Mouse (Mus musculus) hindbrain, embryonic 16.5 days (tissue): ENCODE measurements around the gene Tsfm. TPM values are rescaled to one million over a fixed set of nuclear protein-coding genes. Genes with fewer than 3 reads are reported as not detected.

Experiments
- ATAC-seq: fragments of 200-750 bp; cut with Nextera tagmentation; 2 replicates; pipeline ENCODE4 v1.8.0; 2017; ENCODE audit warnings: moderate TSS enrichment, moderate library complexity
- H3K27ac ChIP-seq: fragments of 300-500 bp; sonication (generic); 2 replicates; pipeline ENCODE4 v1.5.1; 2014; ENCODE audit warnings: low read depth, mild to moderate bottlenecking, control low read depth, low read length, moderate library complexity
- H3K27me3 ChIP-seq: fragments of 300-500 bp; sonication (generic); replicated peaks from 2 replicates; pipeline ENCODE4 v1.6.1; 2014; ENCODE audit warnings: low read length; ENCODE audit not compliant: control insufficient read depth, insufficient read depth
- H3K36me3 ChIP-seq: fragments of 300-500 bp; sonication (generic); 2 replicates; pipeline ENCODE4 v1.6.1; 2014; ENCODE audit warnings: mild to moderate bottlenecking, low read length, moderate library complexity, mixed read lengths; ENCODE audit not compliant: control insufficient read depth, insufficient read depth
- H3K4me1 ChIP-seq: fragments of 300-500 bp; sonication (generic); 2 replicates; pipeline ENCODE4 v1.6.1; 2014; ENCODE audit warnings: low read depth, low read length; ENCODE audit not compliant: control insufficient read depth, insufficient read depth
- H3K4me2 ChIP-seq: fragments of 300-500 bp; sonication (generic); 2 replicates; pipeline ENCODE4 v1.6.1; 2014; ENCODE audit warnings: mild to moderate bottlenecking, low read length, control low read depth, moderate library complexity
- H3K4me3 ChIP-seq: fragments of 300-500 bp; sonication (generic); 2 replicates; pipeline ENCODE4 v1.5.1; 2014; ENCODE audit warnings: mild to moderate bottlenecking, low read length, control low read depth, moderate library complexity
- H3K9ac ChIP-seq: fragments of 300-500 bp; sonication (generic); 2 replicates; pipeline ENCODE4 v1.6.1; 2014; ENCODE audit warnings: low read depth, mild to moderate bottlenecking, control low read depth, low read length, moderate library complexity
- H3K9me3 ChIP-seq: fragments of 300-500 bp; sonication (generic); 2 replicates; pipeline ENCODE4 v1.6.1; 2014; ENCODE audit warnings: mild to moderate bottlenecking, low read length, moderate library complexity; ENCODE audit not compliant: control insufficient read depth
- WGBS: fragments of 180-500 bp; shearing (Covaris S2); extraction: QIAGEN DNeasy Blood & Tissue Kit; methylation state at CpG from one replicate; pipeline ENCODE4 v1.1.7; 2014; 5-methylcytosine and 5-hydroxymethylcytosine counted together
- polyA plus RNA-seq: library from polyadenylated mRNA; unstranded; fragments of >200 nt; fragmentation: Nextera tagmentation; extraction: Ambion mirVana; gene quantifications from 2 replicates; pipeline ENCODE4 v1.2.1, GENCODE M21; 2015

Gene Tsfm
- polyA plus RNA-seq, 1 experiment from 2014 or later = 67.7 TPM

DNA sequence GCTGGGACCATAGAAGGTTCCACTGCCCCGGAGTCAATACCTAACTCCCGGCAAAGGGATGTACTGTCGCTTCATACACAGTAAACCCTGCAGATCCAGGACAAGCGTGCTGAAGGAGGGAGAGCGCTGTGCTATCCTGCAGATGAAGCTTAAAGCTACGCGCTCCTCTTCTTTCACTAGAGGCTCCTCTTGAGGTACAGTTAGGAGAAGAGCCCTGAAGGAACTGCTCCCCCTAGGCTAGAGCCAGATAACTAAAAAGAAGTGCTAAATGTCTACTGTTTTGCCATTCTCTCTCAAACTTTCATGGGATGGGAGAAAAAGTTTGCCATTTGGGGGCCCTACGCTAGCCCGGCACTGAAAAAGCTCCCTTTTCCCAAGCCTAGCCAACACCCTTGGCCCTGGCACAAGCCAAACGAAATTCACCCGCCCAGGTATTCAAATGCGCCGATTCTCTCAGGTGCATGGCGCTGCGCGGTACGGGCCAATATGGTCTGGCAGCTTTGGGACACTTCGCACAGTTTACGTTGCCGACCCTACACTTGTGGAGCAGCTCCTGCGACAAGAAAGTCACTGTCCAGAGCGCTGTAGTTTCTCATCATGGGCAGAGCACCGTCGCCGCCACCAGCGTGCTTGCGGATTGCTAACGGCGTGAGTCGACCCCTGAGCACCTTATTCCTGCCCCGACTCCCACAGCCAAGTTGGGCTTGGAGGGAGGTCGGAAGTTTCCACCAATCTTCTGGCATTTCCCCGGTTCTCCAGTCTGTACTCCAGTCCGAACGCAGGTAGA, 18.2 kb upstream of the Tsfm start:
- Histone ChIP-seq H3K4me1 (peaks cover 3% of the 10 kb centered on the region; the same call in 1 of the 2 replicates), H3K4me3 (peak overlapping the region; percentile 12), H3K4me2 (peak overlapping the region; percentile 13; the same call in 1 of the 2 replicates), H3K36me3 (0 out of 2 replicates have a peak, but pooled peaks cover 4% of the 10 kb centered on the region), H3K27ac (no peak overlapping the region), H3K27me3 (peaks cover 39% of the 10 kb centered on the region), H3K9ac (no peak overlapping the region), H3K9me3 (no peaks in the 10 kb centered on the region)
- ATAC-seq = no peak
- 5% methylated on average over 35 of the region's 35 CpGs for WGBS

DNA sequence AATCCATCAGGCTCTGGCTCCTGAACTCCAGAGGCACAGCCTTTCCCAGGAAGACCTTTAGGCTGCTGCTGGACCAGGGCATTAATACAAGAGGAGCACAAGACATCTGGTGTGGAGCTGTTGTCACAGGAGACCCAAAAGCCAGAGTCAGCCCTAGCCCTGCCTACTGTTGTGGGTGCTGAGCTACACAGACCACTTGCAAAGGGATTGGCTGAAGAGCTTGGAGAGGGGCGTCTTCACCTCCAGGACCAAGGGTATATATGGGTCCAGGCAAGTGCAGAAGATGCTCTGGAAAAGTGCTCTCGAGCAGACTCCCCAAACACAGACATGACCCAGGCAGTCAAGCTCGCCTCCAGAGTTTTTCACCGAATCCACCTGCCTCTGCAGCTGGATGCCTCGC, 17.3 kb upstream of the Tsfm start, which contains the start of gene Cyp27b1:
Gene Cyp27b1, plus strand, starts transcription at position 297 of the 400 bp plus-strand sequence.
- Histone ChIP-seq H3K9me3 (no peaks in the 10 kb centered on the region), H3K4me2 (peak within 1 kb of the TSS; percentile 13; the same call in 1 of the 2 replicates), H3K4me3 (peak within 1 kb of the TSS; percentile 12), H3K9ac (no peak within 1 kb of the TSS), H3K36me3 (0 out of 2 replicates have a peak, but pooled peaks cover 4% of the 10 kb centered on the region), H3K27me3 (peaks cover 39% of the 10 kb centered on the region), H3K27ac (no peak within 1 kb of the TSS), H3K4me1 (peaks cover 3% of the 10 kb centered on the region; the same call in 1 of the 2 replicates)
- ATAC-seq = no peak
- 34% methylated on average over 5 of the region's 5 CpGs for WGBS

- peaks cover 13% of the 10 kb centered on the region for H3K27me3 ChIP-seq
- WGBS = 77% methylated on average over 6 of the region's 6 CpGs
- ATAC-seq = no peak
Observed at GRCm38 (mm10) chr10:127043187-127043586, 12.5 kb upstream of the Tsfm start.

DNA sequence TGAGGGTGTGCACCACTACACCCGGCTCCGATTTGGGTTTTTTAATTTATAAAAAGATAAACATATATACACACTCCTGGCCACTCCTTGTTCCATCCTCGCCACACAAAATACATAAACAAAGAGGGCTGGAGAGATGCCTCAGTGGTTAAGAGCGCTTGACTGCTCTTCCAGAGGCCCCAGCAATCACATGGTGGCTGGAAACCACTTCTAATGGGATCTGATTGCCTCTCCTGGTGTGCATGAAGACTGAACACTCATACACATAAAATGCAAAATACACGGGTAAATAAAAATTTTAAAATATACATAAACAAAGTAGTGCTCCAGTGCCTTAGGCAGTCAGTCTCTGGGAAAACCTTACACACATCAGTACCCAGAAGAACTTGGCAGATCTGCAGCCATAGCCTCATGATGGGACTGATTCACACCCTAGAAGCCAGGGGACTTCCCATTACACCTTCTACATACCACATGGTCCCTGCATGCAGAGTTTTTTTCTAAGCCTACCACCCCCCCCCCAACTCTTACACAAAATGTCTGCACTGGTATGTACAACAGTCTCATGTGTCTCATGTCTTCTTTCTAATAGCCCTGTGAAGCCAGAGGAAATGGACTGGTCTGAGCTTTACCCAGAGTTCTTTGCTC, 12.0 kb upstream of the Tsfm start:
- no peak for ATAC-seq

More at GRCm38 (mm10) chr10:127043187-127043586, 12.5 kb upstream of the Tsfm start:
- no peak overlapping the region for H3K4me3 ChIP-seq
- 0 out of 2 replicates have a peak, but pooled peaks cover 4% of the 10 kb centered on the region for H3K36me3 ChIP-seq
- H3K9me3 ChIP-seq = no peaks in the 10 kb centered on the region
- no peak overlapping the region for H3K4me2 ChIP-seq
- no peak overlapping the region for H3K9ac ChIP-seq
- H3K4me1 ChIP-seq = peaks cover 13% of the 10 kb centered on the region
- H3K27ac ChIP-seq = no peak overlapping the region

DNA sequence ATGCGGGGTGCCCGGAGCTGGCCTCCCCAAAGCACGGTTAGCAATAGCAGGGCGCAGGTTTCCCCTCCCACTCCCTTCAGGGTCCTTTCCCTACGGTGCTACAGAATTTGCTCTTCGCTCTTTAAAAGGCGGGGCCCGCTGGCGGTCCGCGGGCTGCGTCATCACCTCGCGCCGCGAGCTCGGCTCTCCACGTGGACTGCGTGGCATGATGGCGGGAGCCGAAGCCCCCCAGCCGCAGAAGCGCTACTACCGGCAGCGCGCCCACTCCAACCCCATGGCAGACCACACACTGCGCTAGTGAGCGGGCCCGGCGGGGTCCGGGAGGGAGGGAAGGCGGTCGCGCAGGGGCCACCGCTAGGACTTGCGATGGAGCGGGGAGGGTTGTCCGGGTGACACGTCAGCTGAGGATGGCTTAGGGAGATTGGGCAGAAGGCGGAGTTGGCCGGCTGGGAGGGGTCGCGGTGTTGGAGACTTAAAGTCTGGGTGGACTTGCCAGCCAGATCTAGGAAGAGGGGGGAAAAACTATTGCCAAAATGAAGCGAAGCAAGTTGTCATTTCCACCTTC, 11.2 kb upstream of the Tsfm start:
- H3K4me2 ChIP-seq = peak overlapping the region; percentile 98
- peak overlapping the region; percentile 67 for H3K27ac ChIP-seq
- peaks cover 13% of the 10 kb centered on the region for H3K4me1 ChIP-seq
- no peaks in the 10 kb centered on the region for H3K9me3 ChIP-seq
- peak overlapping the region; percentile 96 for H3K4me3 ChIP-seq
- 0 out of 2 replicates have a peak, but pooled peaks cover 4% of the 10 kb centered on the region for H3K36me3 ChIP-seq
- WGBS = under 1% methylated on average over 44 of the region's 44 CpGs
- ATAC-seq = peak; percentile 89
- H3K9ac ChIP-seq = peak overlapping the region; percentile 70
- H3K27me3 ChIP-seq = peaks cover 4% of the 10 kb centered on the region

More for the DNA sequence above, 12.0 kb upstream of the Tsfm start:
- Histone ChIP-seq H3K4me2 (peak overlapping the region; percentile 98), H3K36me3 (0 out of 2 replicates have a peak, but pooled peaks cover 4% of the 10 kb centered on the region), H3K27me3 (peaks cover 7% of the 10 kb centered on the region), H3K27ac (no peak overlapping the region), H3K9me3 (no peaks in the 10 kb centered on the region), H3K9ac (peak overlapping the region; percentile 70), H3K4me3 (peak overlapping the region; percentile 96), H3K4me1 (peaks cover 13% of the 10 kb centered on the region)
- 21% methylated on average over 5 of the region's 5 CpGs for WGBS

GRCm38 (mm10) chr10:127041274-127041766, 10.7 kb upstream of the Tsfm start, which contains the start of the genes Mettl1 and Eef1akmt3:
Gene Mettl1 (plus strand): TSS chr10:127041414.
Gene Eef1akmt3 (minus strand): TSS chr10:127041513.
- peak; percentile 76 for ATAC-seq
- Histone ChIP-seq H3K27me3 (peaks cover 4% of the 10 kb centered on the region), H3K4me3 (peak within 1 kb of the TSS; percentile 96), H3K9me3 (no peaks in the 10 kb centered on the region), H3K36me3 (0 out of 2 replicates have a peak, but pooled peaks cover 4% of the 10 kb centered on the region), H3K27ac (peak within 1 kb of the TSS; percentile 67), H3K4me2 (peak within 1 kb of the TSS; percentile 98), H3K4me1 (peaks cover 13% of the 10 kb centered on the region), H3K9ac (peak within 1 kb of the TSS; percentile 70)
- WGBS = 0% methylated on average over 23 of the region's 28 CpGs

- WGBS = 2% methylated on average over 20 of the region's 20 CpGs
- 0 out of 2 replicates have a peak, but pooled peaks cover 4% of the 10 kb centered on the region for H3K36me3 ChIP-seq
- H3K9me3 ChIP-seq = no peaks in the 10 kb centered on the region
- peak overlapping the region; percentile 96 for H3K4me3 ChIP-seq
- H3K4me1 ChIP-seq = peaks cover 13% of the 10 kb centered on the region
- ATAC-seq = peak; percentile 3; the same call in 1 of the 2 replicates
- peak overlapping the region; percentile 25; the same call in 1 of the 2 replicates for H3K27ac ChIP-seq
- peaks cover 4% of the 10 kb centered on the region for H3K27me3 ChIP-seq
- H3K4me2 ChIP-seq = peak overlapping the region; percentile 98
- H3K9ac ChIP-seq = peak overlapping the region; percentile 70
Observed at GRCm38 (mm10) chr10:127040569-127041214, 10.1 kb upstream of the Tsfm start.

DNA sequence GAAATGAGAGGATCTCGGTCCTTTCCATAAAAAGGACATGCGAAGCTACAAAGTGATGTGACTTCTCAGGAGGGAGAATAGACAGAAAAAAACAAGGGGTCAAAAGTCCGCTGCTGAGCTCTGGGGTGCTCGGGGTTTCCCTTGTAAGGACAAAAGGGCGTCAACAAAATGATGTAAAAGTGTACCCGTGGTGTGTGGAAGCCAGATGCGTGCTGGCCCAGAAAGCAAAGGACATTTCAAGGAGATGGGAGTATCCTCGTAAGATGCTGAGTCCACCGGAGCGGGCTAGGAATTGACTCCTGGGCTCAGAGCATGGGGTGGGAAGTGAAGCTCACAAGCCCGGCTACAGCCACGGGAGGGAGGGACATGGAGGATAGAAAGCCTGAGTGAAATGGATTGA, 7.0 kb upstream of the Tsfm start:
- 67% methylated on average over 12 of the region's 12 CpGs for WGBS

More for the DNA sequence above, 7.0 kb upstream of the Tsfm start:
- no peak for ATAC-seq
- Histone ChIP-seq H3K27me3 (peaks cover 4% of the 10 kb centered on the region), H3K9ac (no peak overlapping the region), H3K9me3 (no peaks in the 10 kb centered on the region), H3K4me3 (no peak overlapping the region), H3K4me2 (no peak overlapping the region), H3K36me3 (no peaks in the 10 kb centered on the region), H3K27ac (no peak overlapping the region), H3K4me1 (peaks cover 10% of the 10 kb centered on the region)
